Mouse (Mus musculus): ENCODE results near the gene Endog. TPM values are rescaled to one million over a fixed set of nuclear protein-coding genes. Genes with fewer than 3 reads are reported as not detected.

The Endog gene
- polyA plus RNA-seq, 1 experiment from 2014 or later: 14.6 TPM

GRCm38 (mm10) chr2:30211408-30212168, 40.3 kb downstream of the Endog start:
- Histone ChIP-seq H3K4me1 (ENCODE audit: control insufficient read depth, insufficient read depth, low read length) (no peaks in the 10 kb centered on the region; the same call in 1 of the 2 replicates), H3K36me3 (ENCODE audit: control insufficient read depth, insufficient read depth, low read length) (no peaks in the 10 kb centered on the region), H3K27ac (ENCODE audit: low read depth, low read length) (no peak overlapping the region), H3K9ac (ENCODE audit: low read length) (no peak overlapping the region), H3K4me3 (ENCODE audit: low read depth, low read length) (no peak overlapping the region), H3K4me2 (ENCODE audit: low read depth) (no peak overlapping the region), H3K9me3 (ENCODE audit: control insufficient read depth, low read length) (no peaks in the 10 kb centered on the region), H3K27me3 (ENCODE audit: control insufficient read depth, insufficient read depth, low read length) (no peaks in the 10 kb centered on the region)
- no peak for ATAC-seq (ENCODE audit: insufficient read depth, low FRiP score, low TSS enrichment)
- WGBS: 68% methylated on average over 6 of the region's 6 CpGs
- no peak for DNase-seq (ENCODE audit: low spot score)

GRCm38 (mm10) chr2:30212169-30212545, 40.9 kb downstream of the Endog start:
- Histone ChIP-seq H3K36me3 (ENCODE audit: control insufficient read depth, insufficient read depth, low read length) (no peaks in the 10 kb centered on the region), H3K27me3 (ENCODE audit: control insufficient read depth, insufficient read depth, low read length) (no peaks in the 10 kb centered on the region), H3K9me3 (ENCODE audit: control insufficient read depth, low read length) (no peaks in the 10 kb centered on the region), H3K27ac (ENCODE audit: low read depth, low read length) (no peak overlapping the region), H3K4me3 (ENCODE audit: low read depth, low read length) (no peak overlapping the region), H3K4me2 (ENCODE audit: low read depth) (no peak overlapping the region), H3K9ac (ENCODE audit: low read length) (no peak overlapping the region), H3K4me1 (ENCODE audit: control insufficient read depth, insufficient read depth, low read length) (no peaks in the 10 kb centered on the region)
- no peak for ATAC-seq (ENCODE audit: insufficient read depth, low FRiP score, low TSS enrichment)
- DNase-seq (ENCODE audit: low spot score): no peak
- 74% methylated on average over 4 of the region's 4 CpGs for WGBS

GRCm38 (mm10) chr2:30212951-30213350, 41.7 kb downstream of the Endog start:
- H3K4me2 ChIP-seq (ENCODE audit: low read depth): no peak overlapping the region
- H3K4me1 ChIP-seq (ENCODE audit: control insufficient read depth, insufficient read depth, low read length): no peaks in the 10 kb centered on the region
- H3K9ac ChIP-seq (ENCODE audit: low read length): no peak overlapping the region
- no peak overlapping the region for H3K27ac ChIP-seq (ENCODE audit: low read depth, low read length)
- DNase-seq (ENCODE audit: low spot score) (no peak), ATAC-seq (ENCODE audit: insufficient read depth, low FRiP score, low TSS enrichment) (no peak)
- H3K4me3 ChIP-seq (ENCODE audit: low read depth, low read length): no peak overlapping the region
- H3K9me3 ChIP-seq (ENCODE audit: control insufficient read depth, low read length): no peaks in the 10 kb centered on the region
- no peaks in the 10 kb centered on the region for H3K36me3 ChIP-seq (ENCODE audit: control insufficient read depth, insufficient read depth, low read length)
- WGBS: 87% methylated on average over 1 of the region's 1 CpGs
- H3K27me3 ChIP-seq (ENCODE audit: control insufficient read depth, insufficient read depth, low read length): no peaks in the 10 kb centered on the region

DNA sequence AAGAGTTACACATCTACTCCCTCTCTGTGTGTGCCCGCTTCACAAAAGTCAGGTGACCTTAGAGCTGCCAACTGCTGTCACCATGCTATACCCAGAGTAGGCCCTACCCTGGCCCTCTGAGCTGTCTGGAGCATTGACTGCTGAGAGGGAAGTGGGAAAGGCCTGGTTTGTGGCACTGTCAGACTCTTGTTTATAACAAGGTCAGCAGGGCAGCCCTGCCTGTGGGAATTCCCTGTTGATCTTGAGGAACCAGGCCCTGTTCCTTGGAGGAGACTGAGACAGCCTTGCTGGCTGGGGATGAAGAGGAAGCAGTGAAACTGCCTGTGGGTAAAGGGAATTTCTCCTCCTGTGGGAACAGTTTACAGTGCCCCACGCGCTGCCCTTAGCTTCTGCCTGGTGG, 43.5 kb downstream of the Endog start:
- Histone ChIP-seq H3K4me2 (ENCODE audit: low read depth) (no peak overlapping the region), H3K9me3 (ENCODE audit: control insufficient read depth, low read length) (no peaks in the 10 kb centered on the region), H3K4me3 (ENCODE audit: low read depth, low read length) (no peak overlapping the region), H3K4me1 (ENCODE audit: control insufficient read depth, insufficient read depth, low read length) (no peaks in the 10 kb centered on the region), H3K27me3 (ENCODE audit: control insufficient read depth, insufficient read depth, low read length) (no peaks in the 10 kb centered on the region), H3K36me3 (ENCODE audit: control insufficient read depth, insufficient read depth, low read length) (no peaks in the 10 kb centered on the region), H3K9ac (ENCODE audit: low read length) (no peak overlapping the region), H3K27ac (ENCODE audit: low read depth, low read length) (no peak overlapping the region)
- DNase-seq (ENCODE audit: low spot score) (no peak), ATAC-seq (ENCODE audit: insufficient read depth, low FRiP score, low TSS enrichment) (no peak)
- whole genome bisulfite sequencing: 91% methylated on average over 3 of the region's 3 CpGs

DNA sequence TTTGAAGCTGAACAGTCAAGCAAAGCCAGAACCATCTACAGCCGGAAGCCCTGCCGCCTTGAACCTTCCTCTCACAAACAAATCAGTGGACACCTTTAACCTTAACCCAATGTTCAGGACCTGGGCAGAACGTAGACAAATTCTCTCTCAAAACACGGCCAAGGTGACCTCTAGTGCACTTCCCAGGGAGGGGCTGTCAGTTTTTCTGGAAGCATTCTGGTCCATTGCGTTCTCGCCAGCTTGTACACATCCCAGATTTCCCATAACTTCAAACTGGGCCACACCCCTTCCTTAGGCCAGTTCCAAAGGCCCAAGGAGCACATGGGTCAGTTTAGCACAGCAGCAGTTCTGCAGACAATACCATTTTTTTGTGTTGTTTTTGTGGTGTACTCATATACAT, 44.2 kb downstream of the Endog start:
- ATAC-seq (ENCODE audit: insufficient read depth, low FRiP score, low TSS enrichment) (no peak), DNase-seq (ENCODE audit: low spot score) (no peak)
- Histone ChIP-seq H3K4me2 (ENCODE audit: low read depth) (no peak overlapping the region), H3K36me3 (ENCODE audit: control insufficient read depth, insufficient read depth, low read length) (no peaks in the 10 kb centered on the region), H3K27ac (ENCODE audit: low read depth, low read length) (no peak overlapping the region), H3K9me3 (ENCODE audit: control insufficient read depth, low read length) (no peaks in the 10 kb centered on the region), H3K9ac (ENCODE audit: low read length) (no peak overlapping the region), H3K4me3 (ENCODE audit: low read depth, low read length) (no peak overlapping the region), H3K4me1 (ENCODE audit: control insufficient read depth, insufficient read depth, low read length) (no peaks in the 10 kb centered on the region), H3K27me3 (ENCODE audit: control insufficient read depth, insufficient read depth, low read length) (no peaks in the 10 kb centered on the region)
- WGBS: 91% methylated on average over 6 of the region's 6 CpGs

DNA sequence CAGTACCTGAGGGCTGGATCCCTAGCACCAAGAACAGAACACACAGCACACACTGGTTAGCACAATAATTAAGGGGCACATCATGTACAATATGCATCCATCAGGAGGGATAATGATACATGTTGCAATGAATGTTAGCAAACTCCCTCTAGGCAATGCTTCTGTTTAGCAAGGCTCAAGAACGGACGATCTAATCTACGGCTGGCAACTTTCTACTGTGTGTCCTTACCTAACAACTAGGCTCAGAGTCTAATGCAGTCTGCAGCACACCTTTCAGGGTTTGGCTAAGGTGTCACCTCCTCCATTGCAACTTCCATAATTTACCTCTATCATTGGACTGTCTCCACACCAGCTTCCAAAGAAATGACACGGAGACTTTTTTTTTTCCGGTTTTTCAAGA, 45.0 kb downstream of the Endog start:
- Histone ChIP-seq H3K27ac (ENCODE audit: low read depth, low read length) (no peak overlapping the region), H3K4me2 (ENCODE audit: low read depth) (no peak overlapping the region), H3K27me3 (ENCODE audit: control insufficient read depth, insufficient read depth, low read length) (no peaks in the 10 kb centered on the region), H3K4me1 (ENCODE audit: control insufficient read depth, insufficient read depth, low read length) (no peaks in the 10 kb centered on the region), H3K9ac (ENCODE audit: low read length) (no peak overlapping the region), H3K4me3 (ENCODE audit: low read depth, low read length) (no peak overlapping the region), H3K36me3 (ENCODE audit: control insufficient read depth, insufficient read depth, low read length) (no peaks in the 10 kb centered on the region), H3K9me3 (ENCODE audit: control insufficient read depth, low read length) (no peaks in the 10 kb centered on the region)
- ATAC-seq (ENCODE audit: insufficient read depth, low FRiP score, low TSS enrichment) (no peak), DNase-seq (ENCODE audit: low spot score) (no peak)
- WGBS: 97% methylated on average over 5 of the region's 5 CpGs

Other genes with a start within 250 kb of the Endog start
- gene Gle1, start 236.1 kb upstream of the Endog start, polyA plus RNA-seq (2014; fragmentation: Nextera tagmentation; extraction: Ambion mirVana): 61.5 and 71.3 TPM in 2 replicates
- 194 and 196 TPM in 2 replicates for gene Sptan1, start 205.9 kb upstream of the Endog start, polyA plus RNA-seq (2014; fragmentation: Nextera tagmentation; extraction: Ambion mirVana)
- gene Wdr34, start 122.6 kb upstream of the Endog start, polyA plus RNA-seq (2014; fragmentation: Nextera tagmentation; extraction: Ambion mirVana): 29.3 and 30.6 TPM in 2 replicates
- 647 and 654 TPM in 2 replicates for gene Set, start 114.1 kb upstream of the Endog start, polyA plus RNA-seq (2014; fragmentation: Nextera tagmentation; extraction: Ambion mirVana)
- 6.7 and 7.0 TPM in 2 replicates for gene Pkn3, start 93.8 kb upstream of the Endog start, polyA plus RNA-seq (2014; fragmentation: Nextera tagmentation; extraction: Ambion mirVana)
- gene Zdhhc12, start 77.8 kb upstream of the Endog start, polyA plus RNA-seq (2014; fragmentation: Nextera tagmentation; extraction: Ambion mirVana): 28.3 and 31.1 TPM in 2 replicates
- gene Zer1, start 46.9 kb upstream of the Endog start, polyA plus RNA-seq (2014; fragmentation: Nextera tagmentation; extraction: Ambion mirVana): 5.4 and 5.9 TPM in 2 replicates
- 12.4 and 15.3 TPM in 2 replicates for gene Tbc1d13, start 37.7 kb upstream of the Endog start, polyA plus RNA-seq (2014; fragmentation: Nextera tagmentation; extraction: Ambion mirVana)
- gene Spout1, start 7.0 kb downstream of the Endog start, polyA plus RNA-seq (2014; fragmentation: Nextera tagmentation; extraction: Ambion mirVana): 70.8 and 75.2 TPM in 2 replicates
- gene Kyat1, start 34.4 kb downstream of the Endog start, polyA plus RNA-seq (2014; fragmentation: Nextera tagmentation; extraction: Ambion mirVana): 10.5 and 12.0 TPM in 2 replicates
- 46.6 and 49.7 TPM in 2 replicates for gene Lrrc8a, start 66.2 kb downstream of the Endog start, polyA plus RNA-seq (2014; fragmentation: Nextera tagmentation; extraction: Ambion mirVana)
- 0.17 TPM in 1 of 2 replicates, not detected in the other for gene Gm28035, start 69.1 kb downstream of the Endog start, polyA plus RNA-seq (2014; fragmentation: Nextera tagmentation; extraction: Ambion mirVana)
- 2.3 and 2.5 TPM in 2 replicates for gene Phyhd1, start 94.7 kb downstream of the Endog start, polyA plus RNA-seq (2014; fragmentation: Nextera tagmentation; extraction: Ambion mirVana)
- not detected in 2 replicates for gene Gm28038, start 109.5 kb downstream of the Endog start, polyA plus RNA-seq (2014; fragmentation: Nextera tagmentation; extraction: Ambion mirVana)
- 23.9 and 27.9 TPM in 2 replicates for gene Dolk, start 114.8 kb downstream of the Endog start, polyA plus RNA-seq (2014; fragmentation: Nextera tagmentation; extraction: Ambion mirVana)
- gene Nup188, start 114.9 kb downstream of the Endog start, polyA plus RNA-seq (2014; fragmentation: Nextera tagmentation; extraction: Ambion mirVana): 57.3 and 60.0 TPM in 2 replicates
- gene Sh3glb2, start 187.8 kb downstream of the Endog start, polyA plus RNA-seq (2014; fragmentation: Nextera tagmentation; extraction: Ambion mirVana): 58.2 and 61.6 TPM in 2 replicates
- gene Miga2, start 192.7 kb downstream of the Endog start, polyA plus RNA-seq (2014; fragmentation: Nextera tagmentation; extraction: Ambion mirVana): 23.2 and 27.5 TPM in 2 replicates
- gene Dolpp1, start 220.8 kb downstream of the Endog start, polyA plus RNA-seq (2014; fragmentation: Nextera tagmentation; extraction: Ambion mirVana): 48.6 and 51.1 TPM in 2 replicates
- 27.4 and 29.1 TPM in 2 replicates for gene Crat, start 244.3 kb downstream of the Endog start, polyA plus RNA-seq (2014; fragmentation: Nextera tagmentation; extraction: Ambion mirVana)
- gene Ptpa, start 244.5 kb downstream of the Endog start, polyA plus RNA-seq (2014; fragmentation: Nextera tagmentation; extraction: Ambion mirVana): 63.2 and 64.2 TPM in 2 replicates

All from neural tube, embryonic 11.5 days (tissue).